Mouse (Mus musculus): ENCODE data around the gene Ggta1.

- TF ChIP-seq CTCF (IDR thresholded peaks at IDR 0.05; ENCODE audit: control insufficient read depth, insufficient read depth, low read length) (no peak), POLR2A (IDR thresholded peaks at IDR 0.05; ENCODE audit: borderline replicate concordance, control insufficient read depth, low read depth, low read length) (no peak)
Observed at GRCm38 (mm10) chr2:35402391-35402790, 60.6 kb downstream of the Ggta1 start.
